Mouse (Mus musculus): ENCODE results near the gene Sidt1.

DNA sequence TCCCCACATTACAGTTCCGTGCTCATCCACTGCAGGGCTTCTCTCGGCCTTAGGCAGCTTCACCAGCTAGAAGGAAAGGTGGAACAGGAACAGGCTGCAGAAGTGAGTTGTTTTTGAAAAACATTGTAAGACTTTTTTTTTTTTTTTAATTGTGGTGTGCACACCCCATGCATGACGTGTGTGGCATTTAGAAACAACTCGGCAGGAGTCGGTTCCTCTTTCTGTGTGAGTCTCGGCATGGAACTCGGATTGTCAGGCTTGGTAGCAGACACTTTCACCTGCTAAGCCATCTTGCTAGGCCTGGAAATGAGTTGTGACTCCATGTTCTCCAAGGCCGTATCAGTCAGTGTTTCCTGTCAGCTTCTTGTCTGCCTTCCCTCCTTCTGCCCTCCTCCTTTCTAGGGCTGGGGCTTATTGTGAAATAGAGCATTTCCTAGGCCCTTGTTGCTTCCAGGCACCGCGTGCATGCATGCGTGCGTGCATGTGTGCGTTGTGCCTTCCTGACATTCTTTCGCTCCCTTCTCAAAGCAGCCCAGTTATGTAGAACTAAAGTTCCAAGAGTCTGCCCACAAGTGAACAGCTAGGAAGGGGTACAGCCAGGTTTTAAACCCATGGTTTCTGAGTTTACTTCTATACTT is 133.8 kb downstream of the Sidt1 start:
- TF ChIP-seq CTCF (IDR thresholded peaks at IDR 0.05; ENCODE audit: low read depth), result no peak
- no peak for TF ChIP-seq EP300 (optimal IDR thresholded peaks at IDR 0.05)
